Mouse (Mus musculus): Measurements from ENCODE around the gene Skor1.

Gene Skor1

DNA sequence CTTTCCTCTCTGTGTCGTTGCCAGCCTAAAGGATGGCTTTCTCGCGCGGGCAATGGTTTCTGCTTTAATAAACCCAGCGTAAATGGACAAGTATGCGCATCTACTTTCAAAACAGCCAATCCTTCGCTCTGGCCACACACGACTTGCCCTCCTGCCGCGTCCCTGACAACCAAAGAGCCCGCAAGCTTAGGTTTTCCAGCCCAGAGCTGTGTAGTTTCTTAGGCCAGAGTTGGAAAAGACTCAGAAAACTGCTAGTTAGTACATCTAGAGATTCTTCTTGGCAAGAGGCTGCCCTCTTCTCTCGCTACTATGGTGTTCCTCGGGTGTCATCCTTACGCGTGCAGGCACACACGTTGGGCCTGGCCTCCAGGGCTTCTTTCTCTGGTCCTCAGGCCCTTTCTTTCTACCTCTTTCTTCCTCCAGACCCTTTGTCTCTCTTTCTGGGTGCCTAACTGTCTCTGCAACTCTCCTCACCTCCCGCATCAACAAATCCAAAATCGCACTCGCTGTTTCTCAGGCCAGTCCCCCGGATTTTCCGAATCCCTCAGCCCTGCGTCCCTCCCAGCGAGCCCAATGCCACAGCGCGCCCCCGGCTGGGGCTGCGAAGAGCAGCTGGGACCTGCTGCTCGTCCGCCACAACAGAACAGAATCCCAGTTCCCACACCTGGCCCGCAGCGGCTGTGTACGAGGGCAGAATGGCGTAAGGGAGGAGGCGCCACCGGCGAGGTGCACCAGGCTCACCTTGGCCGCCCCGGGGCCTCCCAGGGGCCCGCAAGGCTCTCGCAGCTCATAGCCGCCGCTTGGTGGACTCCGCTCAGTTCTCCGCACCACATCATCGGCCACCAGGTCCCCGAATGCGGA lies 4.9 kb downstream of the Skor1 start:
- TF ChIP-seq GATA4 (IDR thresholded peaks at IDR 0.05; ENCODE audit: insufficient replicate concordance, low read length) = no peak

DNA sequence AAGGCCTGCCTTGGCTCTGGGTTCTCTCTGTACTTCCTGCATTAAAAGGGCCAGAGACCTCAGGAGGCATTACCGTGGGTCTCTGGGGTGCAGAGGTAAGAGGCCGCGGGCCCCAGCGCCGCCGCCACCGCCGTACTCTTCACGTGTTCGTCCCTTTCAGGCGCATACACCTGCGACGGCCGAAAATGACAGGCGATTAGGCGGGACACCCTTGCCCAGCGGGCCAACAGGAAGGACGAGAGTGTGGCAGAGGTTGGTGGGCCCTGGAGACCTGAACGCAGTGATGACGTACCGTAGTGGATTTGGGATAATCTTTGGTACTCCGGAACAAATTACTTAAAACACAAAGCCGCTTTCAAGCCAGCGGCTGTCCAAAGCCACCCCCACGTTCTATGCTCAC lies 5.5 kb downstream of the Skor1 start:
- no peak for TF ChIP-seq GATA4 (IDR thresholded peaks at IDR 0.05; ENCODE audit: insufficient replicate concordance, low read length)

DNA sequence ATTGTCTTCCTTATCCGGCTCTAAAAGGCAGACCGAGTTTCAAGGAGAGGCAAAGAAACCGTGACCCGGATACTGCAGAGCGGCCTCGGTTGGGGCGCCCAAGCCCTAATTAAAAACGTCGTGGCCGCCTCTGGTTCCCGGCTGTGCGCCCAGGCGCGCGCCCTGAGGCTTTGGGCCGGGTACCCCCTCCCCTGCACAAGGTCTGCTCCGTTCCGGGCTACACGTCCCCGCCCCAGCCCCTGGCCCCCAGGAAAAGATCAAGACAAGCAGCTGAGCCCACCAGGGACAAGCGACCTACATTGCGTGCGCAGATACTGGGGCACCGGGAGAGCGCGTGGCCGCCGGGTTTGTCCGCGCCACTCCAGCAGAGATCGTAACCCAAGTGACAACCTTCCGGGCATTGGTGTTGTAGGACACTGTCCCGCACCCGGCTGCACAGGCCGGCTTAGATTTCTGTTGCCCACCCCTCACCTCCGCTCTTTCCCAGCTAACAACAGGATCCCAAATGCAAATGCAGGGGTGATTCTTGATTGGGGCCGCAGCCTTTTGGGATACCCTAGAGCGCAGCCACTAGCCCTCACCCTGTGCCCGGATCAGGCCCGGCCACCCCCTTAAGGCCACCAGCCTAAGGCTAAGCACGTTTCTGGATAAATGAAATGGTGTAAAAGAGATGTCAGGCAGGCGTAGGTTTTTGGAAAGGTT lies 6.3 kb downstream of the Skor1 start:
- TF ChIP-seq GATA4 (IDR thresholded peaks at IDR 0.05; ENCODE audit: insufficient replicate concordance, low read length) = no peak

DNA sequence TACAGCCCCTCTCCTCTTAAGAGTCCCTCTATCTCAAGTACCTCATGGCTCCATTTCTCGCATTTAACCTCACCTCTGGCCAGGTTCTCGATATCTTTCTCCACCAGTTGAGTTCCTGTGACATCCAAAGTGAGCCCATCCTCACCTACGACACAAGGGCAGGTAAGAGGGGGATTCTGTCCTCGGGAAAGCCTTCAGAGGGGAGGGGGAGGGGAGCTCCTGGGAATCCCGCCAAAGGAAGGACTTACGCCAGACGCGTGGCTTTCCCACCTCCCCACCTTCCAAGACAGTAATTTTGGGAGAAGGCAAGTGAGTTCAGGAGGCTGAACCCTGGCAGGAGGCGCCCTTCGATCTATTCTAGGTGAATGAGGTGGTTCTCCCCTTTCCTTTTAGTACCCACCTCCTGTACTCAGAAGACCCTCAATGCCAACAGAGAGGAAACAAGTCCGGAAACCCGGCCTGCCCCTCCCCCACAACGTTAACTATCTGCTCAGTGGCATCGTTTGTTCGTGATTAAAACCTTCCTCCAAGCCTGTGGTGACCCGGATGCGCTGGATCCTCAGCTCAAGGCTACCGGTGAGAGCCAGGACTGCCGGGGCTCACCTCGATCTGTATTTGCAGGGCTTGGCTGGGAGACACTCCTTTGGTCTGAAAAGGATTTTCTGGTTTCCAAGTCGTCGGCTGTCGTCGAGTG lies 7.0 kb downstream of the Skor1 start:
- no peak for TF ChIP-seq GATA4 (IDR thresholded peaks at IDR 0.05; ENCODE audit: insufficient replicate concordance, low read length)

DNA sequence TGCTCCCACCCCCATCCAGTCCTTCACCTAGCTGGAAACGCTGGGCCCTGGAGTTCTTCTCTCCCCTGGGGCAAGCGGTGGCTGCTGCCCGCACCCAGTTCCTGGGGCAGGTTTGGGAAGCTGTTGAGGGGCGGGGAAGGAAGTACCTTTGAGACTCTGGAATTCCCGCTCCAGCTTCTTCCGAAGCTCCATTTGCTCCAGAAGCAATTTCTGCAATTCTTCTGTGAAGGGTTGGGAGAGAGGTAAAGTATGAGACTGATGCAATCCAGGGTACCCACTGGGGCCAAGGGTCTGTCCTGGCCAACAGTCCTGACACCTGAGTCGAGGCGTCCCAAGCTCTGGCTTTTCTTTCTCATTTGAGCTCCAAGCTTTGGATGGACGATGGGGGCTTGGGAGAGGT lies 8.6 kb downstream of the Skor1 start:
- TF ChIP-seq GATA4 (IDR thresholded peaks at IDR 0.05; ENCODE audit: insufficient replicate concordance, low read length) = no peak

DNA sequence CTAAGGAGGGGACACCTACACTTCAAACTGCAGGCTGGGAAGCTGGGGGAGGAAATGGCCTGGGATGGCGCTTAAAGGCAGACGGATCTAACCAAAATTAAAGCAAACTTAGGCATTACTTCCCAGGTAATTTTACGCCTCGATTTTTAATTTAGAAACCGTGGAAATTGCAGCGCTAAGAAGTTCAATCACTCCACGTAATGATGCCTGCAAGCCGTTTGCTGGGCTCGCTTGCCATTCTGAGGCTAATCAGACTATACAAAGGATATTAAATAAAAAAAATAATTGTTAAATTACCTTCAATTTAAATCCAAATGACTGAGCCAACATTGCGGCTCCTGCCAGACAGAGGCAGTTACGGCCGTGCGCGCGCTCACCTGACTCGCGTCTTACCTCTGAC lies 9.1 kb downstream of the Skor1 start:
- TF ChIP-seq GATA4 (IDR thresholded peaks at IDR 0.05; ENCODE audit: insufficient replicate concordance, low read length) = no peak

DNA sequence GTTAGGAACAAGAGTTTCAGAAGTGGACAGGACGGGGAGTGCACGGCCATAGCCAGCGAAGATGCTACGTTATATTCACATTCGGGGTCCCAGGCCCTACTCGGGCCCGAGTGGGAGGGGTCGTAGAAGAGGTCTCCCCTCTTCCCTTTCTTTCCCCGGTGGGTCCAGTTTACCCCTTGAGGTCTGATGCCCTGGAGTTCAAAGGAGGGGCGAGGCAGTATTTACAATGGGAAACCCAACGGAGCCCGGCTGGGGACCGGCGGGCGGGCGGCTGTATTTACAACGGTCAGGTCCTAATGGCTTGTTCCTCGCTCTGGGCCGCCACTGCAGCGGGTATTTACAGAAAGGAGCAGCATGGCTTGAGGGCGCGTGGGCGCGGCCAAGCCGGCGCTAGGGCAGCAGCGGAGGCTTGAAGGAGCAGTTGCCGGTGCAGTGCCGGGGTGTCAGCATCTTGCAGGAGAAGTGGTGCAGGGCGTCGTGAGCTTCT lies 10.2 kb downstream of the Skor1 start:
- no peak for TF ChIP-seq GATA4 (IDR thresholded peaks at IDR 0.05; ENCODE audit: insufficient replicate concordance, low read length)

DNA sequence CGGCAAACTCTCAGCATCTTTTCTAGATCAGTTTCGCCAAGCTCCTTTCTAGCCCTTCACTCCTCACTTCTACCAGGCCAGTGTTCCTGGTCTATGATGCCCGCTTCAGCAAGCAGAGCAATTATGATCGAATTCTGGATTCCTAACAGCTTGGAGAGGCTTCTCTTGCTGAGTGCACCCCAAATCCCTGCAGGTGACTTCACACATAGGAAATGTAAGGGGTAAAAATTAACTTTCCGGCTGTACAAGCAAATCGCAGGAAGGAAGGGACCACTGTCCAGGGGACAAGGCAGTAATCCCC lies 11.2 kb downstream of the Skor1 start:
- TF ChIP-seq GATA4 (IDR thresholded peaks at IDR 0.05; ENCODE audit: insufficient replicate concordance, low read length) = no peak

DNA sequence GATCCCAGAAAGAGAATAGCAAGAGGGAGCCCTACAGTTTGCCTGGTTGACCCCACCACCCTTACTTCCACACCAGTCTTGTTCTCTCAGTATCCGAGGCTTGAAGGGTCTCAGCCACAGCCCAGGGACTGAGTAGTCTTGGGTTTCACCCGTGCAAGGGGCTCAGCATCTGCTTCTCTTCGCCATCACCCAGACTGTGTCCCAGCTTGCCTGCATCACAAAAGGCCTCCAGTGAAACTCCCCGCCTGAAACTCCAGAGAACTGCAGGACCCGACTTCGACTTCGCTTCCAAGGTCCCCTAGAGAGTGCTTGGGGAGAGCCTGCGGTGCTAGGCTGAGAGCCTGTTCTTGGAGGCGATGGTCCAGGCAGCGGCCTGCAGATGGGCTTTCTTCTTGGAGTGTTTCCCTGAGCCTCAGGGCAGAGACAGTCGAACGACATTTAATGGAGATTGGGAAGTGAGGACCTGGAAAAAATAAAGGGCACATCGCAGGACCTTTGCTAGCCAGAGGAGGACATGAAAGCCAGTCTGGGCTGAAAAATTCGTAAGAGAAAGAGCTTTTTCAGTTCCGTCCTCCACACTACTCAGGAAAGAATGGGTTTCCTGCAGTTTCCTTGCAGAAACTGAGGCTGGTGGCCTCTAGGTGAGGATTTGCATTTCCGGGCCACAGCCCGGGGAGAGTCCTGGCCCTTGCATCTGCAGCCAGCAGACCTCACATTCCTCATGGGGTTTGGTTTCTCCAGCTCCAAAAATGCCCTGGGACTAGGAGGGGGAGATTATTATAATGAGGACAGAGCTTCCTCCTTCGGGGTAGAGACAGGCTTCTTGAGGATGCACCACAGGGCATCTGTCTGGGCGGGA lies 11.8 kb downstream of the Skor1 start:
- TF ChIP-seq GATA4 (IDR thresholded peaks at IDR 0.05; ENCODE audit: insufficient replicate concordance, low read length) = no peak

DNA sequence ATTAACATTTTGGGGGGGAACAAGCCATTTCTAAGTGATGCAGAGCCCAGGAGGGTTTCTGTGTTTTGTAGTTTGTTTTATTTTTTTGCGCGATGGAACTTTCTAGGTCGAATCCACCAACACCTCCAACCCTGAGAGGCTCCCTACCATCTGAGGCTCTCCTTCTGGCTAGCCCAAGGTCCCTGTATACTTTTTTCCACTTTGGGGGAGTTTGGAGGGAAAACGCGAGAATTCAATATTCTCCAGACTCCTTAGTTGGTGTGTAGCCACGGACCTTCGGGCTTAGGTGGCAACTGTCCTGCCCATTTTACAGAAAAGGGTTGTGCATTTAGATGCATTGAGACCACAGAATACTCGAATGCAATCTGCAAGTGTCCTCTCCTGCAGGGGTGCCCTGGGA lies 12.5 kb downstream of the Skor1 start:
- no peak for TF ChIP-seq GATA4 (IDR thresholded peaks at IDR 0.05; ENCODE audit: insufficient replicate concordance, low read length)

DNA sequence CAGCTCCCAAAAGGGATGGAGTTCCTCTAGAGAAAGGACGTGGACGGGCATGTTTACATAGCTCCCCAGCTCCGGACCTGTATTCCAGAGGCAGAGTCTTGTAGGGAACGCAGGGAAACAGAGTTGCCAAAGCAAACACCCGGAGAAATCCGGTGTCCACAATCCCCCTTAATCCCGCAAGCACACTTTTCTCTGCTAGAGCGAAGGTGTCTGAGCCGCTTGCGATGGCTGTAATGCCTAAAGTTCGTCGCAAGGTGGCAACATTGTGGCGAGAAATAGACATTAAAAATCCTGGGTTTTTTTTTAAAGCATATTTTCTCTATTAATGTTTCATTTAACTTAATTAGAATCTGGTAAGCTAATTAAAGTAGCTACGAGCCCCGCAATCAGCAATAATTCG lies 13.0 kb downstream of the Skor1 start:
- no peak for TF ChIP-seq GATA4 (IDR thresholded peaks at IDR 0.05; ENCODE audit: insufficient replicate concordance, low read length)

DNA sequence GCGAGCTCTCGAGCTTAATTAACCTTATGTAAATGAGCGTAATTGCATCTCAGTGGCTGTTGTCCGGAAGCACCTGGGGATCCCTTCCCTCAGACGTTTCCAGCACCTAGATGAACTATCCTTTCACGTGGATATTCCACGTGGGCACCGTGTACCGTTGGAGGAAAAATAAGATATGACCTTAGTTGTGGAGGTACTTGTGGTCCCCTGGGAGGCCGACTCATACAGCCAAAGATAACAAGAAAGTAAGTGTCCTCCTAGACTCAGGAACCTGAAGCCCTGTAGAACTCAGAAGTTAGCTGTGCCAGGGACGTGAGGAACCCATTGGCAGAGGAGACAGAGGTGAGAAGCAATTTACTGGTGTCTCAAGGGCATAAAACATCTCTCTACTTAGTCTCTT lies 13.4 kb downstream of the Skor1 start:
- no peak for TF ChIP-seq GATA4 (IDR thresholded peaks at IDR 0.05; ENCODE audit: insufficient replicate concordance, low read length)

DNA sequence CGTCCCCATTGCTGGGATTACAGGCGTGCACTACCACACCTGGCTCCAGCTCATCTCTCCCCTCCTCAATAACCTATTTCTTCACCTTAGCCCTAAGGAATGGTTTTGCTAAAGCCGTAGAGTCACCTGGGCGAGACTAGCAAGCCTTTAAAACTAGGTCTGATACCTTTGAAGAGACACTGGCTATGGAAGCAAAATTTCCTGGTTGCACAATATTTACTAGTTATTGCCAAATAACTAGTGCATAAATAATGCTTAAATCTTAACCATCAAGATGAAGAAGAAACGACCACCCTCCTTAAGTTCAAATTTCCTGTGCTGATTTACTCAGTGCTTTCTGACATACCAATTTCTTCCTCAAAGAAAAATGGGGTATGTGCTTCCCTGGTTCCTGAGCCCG lies 15.1 kb downstream of the Skor1 start:
- TF ChIP-seq GATA4 (IDR thresholded peaks at IDR 0.05; ENCODE audit: insufficient replicate concordance, low read length) = no peak

DNA sequence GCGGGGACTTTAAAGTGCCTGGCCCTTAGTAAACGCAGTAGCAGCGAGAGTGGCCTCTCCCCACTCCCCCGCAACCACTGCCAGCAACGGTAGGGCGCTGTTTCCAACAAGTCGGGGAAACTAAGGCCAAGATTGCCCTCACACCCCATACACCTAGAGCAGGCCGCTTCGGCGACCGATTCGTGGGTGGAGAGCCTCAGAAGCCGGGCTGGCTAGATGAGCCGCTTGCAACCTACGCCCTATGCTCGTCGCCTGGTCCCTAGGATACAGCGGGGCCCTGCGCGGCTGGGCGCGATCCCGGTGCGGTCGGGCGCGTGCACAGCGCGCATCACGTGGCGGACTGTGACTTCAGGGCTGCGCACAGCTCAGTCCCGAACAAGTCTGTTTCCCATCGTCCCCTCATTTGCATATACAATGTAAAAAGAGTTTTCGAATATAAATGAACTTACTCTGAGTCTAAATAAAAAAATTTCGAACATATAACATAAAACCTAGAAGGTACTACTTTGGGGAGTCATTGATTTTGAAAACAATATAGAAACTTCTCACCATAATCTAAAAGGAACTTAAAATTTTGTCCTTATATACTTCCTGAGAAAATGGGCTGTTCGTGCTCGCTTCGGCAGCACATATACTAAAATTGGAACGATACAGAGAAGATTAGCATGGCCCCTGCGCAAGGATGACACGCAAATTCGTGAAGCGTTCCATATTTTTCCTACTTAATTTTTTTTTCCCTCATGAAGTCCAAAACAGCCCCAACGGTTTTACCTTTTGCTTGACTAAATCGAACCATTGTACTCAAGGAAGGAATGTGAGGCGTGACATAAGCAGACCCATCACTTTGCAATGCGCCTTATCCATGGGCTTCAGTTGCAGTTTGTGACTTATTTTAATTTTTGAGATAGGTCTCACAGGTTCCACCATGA lies 15.8 kb downstream of the Skor1 start:
- TF ChIP-seq GATA4 (IDR thresholded peaks at IDR 0.05; ENCODE audit: insufficient replicate concordance, low read length) = peak; percentile 46; the same call in 1 of the 2 replicates

Measured in liver, adult (tissue).